Mouse (Mus musculus) neutrophil, adult 5-6 weeks (primary cell): ENCODE measurements at regions not wholly inside any gene's neighbourhood (a gene's known extent, or its start where the extent isn't known, plus 50 kb on each side); places are given as distances from the start of the nearest gene placed in this dataset.

Source experiments
- ATAC-seq: fragments of 151-379, 151-347 bp; 2 replicates; pipeline ENCODE4 v1.8.0; 2017; ENCODE audit warnings: mild to moderate bottlenecking, moderate TSS enrichment; ENCODE audit not compliant: insufficient number of reproducible peaks, poor library complexity, low FRiP score, severe bottlenecking; ENCODE audit errors: extremely low read depth

- ATAC-seq, result no peak
These were observed 55.8 kb upstream of the Gm26897 start for GRCm38 (mm10) chr5:111677847-111678311.

- ATAC-seq, result no peak
These were observed 55.2 kb upstream of the Gm26897 start for GRCm38 (mm10) chr5:111678496-111678895.

- no peak for ATAC-seq
These were observed 52.2 kb upstream of the Gm26897 start for GRCm38 (mm10) chr5:111681362-111682028.

GRCm38 (mm10) chr5:111682899-111683298, 50.8 kb upstream of the Gm26897 start:
- no peak for ATAC-seq
